Mouse (Mus musculus) stomach, embryonic 14.5 days (tissue): ENCODE measurements around the gene Cpvl. TPM values are rescaled to one million over a fixed set of nuclear protein-coding genes. Genes with fewer than 3 reads are reported as not detected.

Experiments used
- ATAC-seq: fragments of 200-750 bp; cut with Nextera tagmentation; 2 replicates; pipeline ENCODE4 v1.8.0; 2017; ENCODE audit warnings: low read depth, moderate TSS enrichment; ENCODE audit not compliant: insufficient number of reproducible peaks, insufficient read depth, low FRiP score
- H3K27ac ChIP-seq: fragments of 300-500 bp; sonication (generic); 2 replicates; pipeline ENCODE4 v1.5.1; 2014; ENCODE audit warnings: mild to moderate bottlenecking, low read length, moderate library complexity, mixed read lengths
- H3K27me3 ChIP-seq: fragments of 300-500 bp; sonication (generic); 2 replicates; pipeline ENCODE4 v1.6.1; 2014; ENCODE audit warnings: low read length, control low read depth, mixed read lengths; ENCODE audit not compliant: control insufficient read depth, insufficient read depth
- H3K36me3 ChIP-seq: fragments of 300-500 bp; sonication (generic); 2 replicates; pipeline ENCODE4 v1.6.1; 2014; ENCODE audit warnings: mild to moderate bottlenecking, control low read depth, low read length, moderate library complexity, mixed read lengths; ENCODE audit not compliant: control insufficient read depth, insufficient read depth
- H3K4me1 ChIP-seq: fragments of 300-500 bp; sonication (generic); 2 replicates; pipeline ENCODE4 v1.6.1; 2014; ENCODE audit warnings: low read length, control low read depth, mixed read lengths; ENCODE audit not compliant: control insufficient read depth, insufficient read depth
- H3K4me2 ChIP-seq: fragments of 300-500 bp; sonication (generic); replicated peaks from 2 replicates; pipeline ENCODE4 v1.6.1; 2014; ENCODE audit warnings: low read depth, low read length, control low read depth
- H3K4me3 ChIP-seq: fragments of 300-500 bp; sonication (generic); 2 replicates; pipeline ENCODE4 v1.5.1; 2014; ENCODE audit warnings: low read depth, low read length, control low read depth
- H3K9ac ChIP-seq: fragments of 300-500 bp; sonication (generic); replicated peaks from 2 replicates; pipeline ENCODE4 v1.6.1; 2014; ENCODE audit warnings: low read depth, mild to moderate bottlenecking, control low read depth, low read length, moderate library complexity, mixed read lengths
- H3K9me3 ChIP-seq: fragments of 300-500 bp; sonication (generic); 2 replicates; pipeline ENCODE4 v1.6.1; 2016; ENCODE audit warnings: low read depth, low read length, control low read depth; ENCODE audit not compliant: control insufficient read depth
- WGBS: fragments of 180-500 bp; shearing (Covaris S2); extraction: QIAGEN DNeasy Blood & Tissue Kit; methylation state at CpG from one replicate; pipeline ENCODE4 v1.1.7; 2014; 5-methylcytosine and 5-hydroxymethylcytosine counted together
- polyA plus RNA-seq: library from polyadenylated mRNA; unstranded; fragments of >200 nt; fragmentation: Nextera tagmentation; extraction: Ambion mirVana; gene quantifications from 2 replicates; pipeline ENCODE4 v1.2.1, GENCODE M21; 2014

The Cpvl gene
- polyA plus RNA-seq, 1 experiment from 2014 or later, result not detected

- no peaks in the 10 kb centered on the region for H3K9me3 ChIP-seq
- no peaks in the 10 kb centered on the region for H3K36me3 ChIP-seq
- 0 out of 2 replicates have a peak, but pooled peaks cover 3% of the 10 kb centered on the region for H3K4me1 ChIP-seq
- 48% methylated on average over 4 of the region's 4 CpGs for WGBS
- no peak overlapping the region for H3K4me2 ChIP-seq
- no peak overlapping the region for H3K4me3 ChIP-seq
- no peak for ATAC-seq
- no peak overlapping the region for H3K9ac ChIP-seq
- H3K27ac ChIP-seq, result no peak overlapping the region; the same call in 1 of the 2 replicates
- no peaks in the 10 kb centered on the region for H3K27me3 ChIP-seq
Observed at GRCm38 (mm10) chr6:53982612-53983011, 4.1 kb upstream of the Cpvl start.

GRCm38 (mm10) chr6:53982047-53982600, 3.7 kb upstream of the Cpvl start:
- H3K4me2 ChIP-seq, result no peak overlapping the region
- no peak overlapping the region for H3K4me3 ChIP-seq
- 0 out of 2 replicates have a peak, but pooled peaks cover 3% of the 10 kb centered on the region for H3K4me1 ChIP-seq
- no peak overlapping the region; the same call in 1 of the 2 replicates for H3K27ac ChIP-seq
- H3K36me3 ChIP-seq, result no peaks in the 10 kb centered on the region
- H3K27me3 ChIP-seq, result no peaks in the 10 kb centered on the region
- H3K9ac ChIP-seq, result no peak overlapping the region
- no peaks in the 10 kb centered on the region for H3K9me3 ChIP-seq
- WGBS, result 43% methylated on average over 9 of the region's 9 CpGs
- no peak for ATAC-seq

GRCm38 (mm10) chr6:53980817-53981480, 2.5 kb upstream of the Cpvl start:
- no peak overlapping the region for H3K4me3 ChIP-seq
- H3K27me3 ChIP-seq, result no peaks in the 10 kb centered on the region
- no peak overlapping the region for H3K27ac ChIP-seq
- H3K4me2 ChIP-seq, result no peak overlapping the region
- WGBS, result 80% methylated on average over 15 of the region's 15 CpGs
- no peak for ATAC-seq
- no peaks in the 10 kb centered on the region for H3K36me3 ChIP-seq
- H3K4me1 ChIP-seq, result 0 out of 2 replicates have a peak, but pooled peaks cover 3% of the 10 kb centered on the region
- no peaks in the 10 kb centered on the region for H3K9me3 ChIP-seq
- H3K9ac ChIP-seq, result no peak overlapping the region

- Histone ChIP-seq H3K36me3 (no peaks in the 10 kb centered on the region), H3K9ac (no peak overlapping the region), H3K9me3 (no peaks in the 10 kb centered on the region), H3K27me3 (no peaks in the 10 kb centered on the region), H3K4me3 (no peak overlapping the region), H3K4me1 (peaks cover 9% of the 10 kb centered on the region; the same call in 1 of the 2 replicates), H3K27ac (no peak overlapping the region), H3K4me2 (no peak overlapping the region)
- 66% methylated on average over 1 of the region's 1 CpGs for WGBS
- ATAC-seq, result no peak
Observed at GRCm38 (mm10) chr6:53974040-53974439, 4.4 kb downstream of the Cpvl start.

- peaks cover 9% of the 10 kb centered on the region; the same call in 1 of the 2 replicates for H3K4me1 ChIP-seq
Observed at GRCm38 (mm10) chr6:53973468-53973867, 5.0 kb downstream of the Cpvl start.

GRCm38 (mm10) chr6:53972238-53972743, 6.2 kb downstream of the Cpvl start:
- Histone ChIP-seq H3K27me3 (no peaks in the 10 kb centered on the region), H3K4me1 (peaks cover 9% of the 10 kb centered on the region; the same call in 1 of the 2 replicates), H3K36me3 (no peaks in the 10 kb centered on the region), H3K9me3 (no peaks in the 10 kb centered on the region), H3K27ac (no peak overlapping the region), H3K9ac (no peak overlapping the region), H3K4me2 (no peak overlapping the region), H3K4me3 (no peak overlapping the region)
- no peak for ATAC-seq
- WGBS, result 75% methylated on average over 12 of the region's 12 CpGs

More at GRCm38 (mm10) chr6:53973468-53973867, 5.0 kb downstream of the Cpvl start:
- no peak; the same call in 1 of the 2 replicates for ATAC-seq
- Histone ChIP-seq H3K27me3 (no peaks in the 10 kb centered on the region), H3K9me3 (no peaks in the 10 kb centered on the region), H3K4me3 (no peak overlapping the region), H3K9ac (no peak overlapping the region), H3K4me2 (no peak overlapping the region), H3K27ac (no peak overlapping the region), H3K36me3 (no peaks in the 10 kb centered on the region)
- 33% methylated on average over 5 of the region's 5 CpGs for WGBS

GRCm38 (mm10) chr6:53971729-53972128, 6.7 kb downstream of the Cpvl start:
- Histone ChIP-seq H3K9ac (no peak overlapping the region), H3K9me3 (no peaks in the 10 kb centered on the region), H3K27ac (no peak overlapping the region), H3K36me3 (no peaks in the 10 kb centered on the region), H3K4me3 (no peak overlapping the region), H3K27me3 (no peaks in the 10 kb centered on the region), H3K4me1 (peaks cover 9% of the 10 kb centered on the region; the same call in 1 of the 2 replicates), H3K4me2 (no peak overlapping the region)
- 49% methylated on average over 3 of the region's 3 CpGs for WGBS
- ATAC-seq, result no peak

GRCm38 (mm10) chr6:53969081-53969480, 9.4 kb downstream of the Cpvl start:
- WGBS, result 84% methylated on average over 10 of the region's 10 CpGs
- Histone ChIP-seq H3K27ac (no peak overlapping the region), H3K9me3 (no peaks in the 10 kb centered on the region), H3K4me2 (no peak overlapping the region), H3K27me3 (no peaks in the 10 kb centered on the region), H3K36me3 (no peaks in the 10 kb centered on the region), H3K4me1 (peaks cover 12% of the 10 kb centered on the region; the same call in 1 of the 2 replicates), H3K9ac (no peak overlapping the region), H3K4me3 (no peak overlapping the region)
- ATAC-seq, result no peak
